Mouse (Mus musculus) frontal cortex, postnatal 25 days (tissue): ENCODE measurements at regions not wholly inside any gene's neighbourhood (a gene's known extent, or its start where the extent isn't known, plus 50 kb on each side); places are given as distances from the start of the nearest gene placed in this dataset.

Experiments
- DNase-seq, 2 experiments: peaks; one replicate each; pipeline ENCODE4 v3.0.0; 2022; ENCODE audit warnings: low spot score in 2 of 2

- DNase-seq, result no peak
Measured at GRCm38 (mm10) chr15:64618471-64618870, 199.0 kb upstream of the Gm21798 start.

- no peak for DNase-seq
Measured at GRCm38 (mm10) chr15:64621876-64622275, 195.6 kb upstream of the Gm21798 start.

- DNase-seq, result no peak
Measured at GRCm38 (mm10) chr15:64622591-64622990, 194.9 kb upstream of the Gm21798 start.

- no peak for DNase-seq
Measured at GRCm38 (mm10) chr15:64626359-64626758, 191.1 kb upstream of the Gm21798 start.

GRCm38 (mm10) chr15:64627258-64627657 is 190.2 kb upstream of the Gm21798 start:
- peak; percentile 31 to 71 for DNase-seq
